Mouse (Mus musculus): Measurements from ENCODE around the gene Olfr539. TPM values are rescaled to one million over a fixed set of nuclear protein-coding genes. Genes with fewer than 3 reads are reported as not detected.
"Not testable (repeated sequence)": the region's sequence is repeated elsewhere in the genome, so short reads cannot be mapped to it uniquely, and the experiment has no call there.

Olfr539 gene
- not detected in 2 replicates for polyA plus RNA-seq (2014; fragmentation: Nextera tagmentation; extraction: Ambion mirVana)

DNA sequence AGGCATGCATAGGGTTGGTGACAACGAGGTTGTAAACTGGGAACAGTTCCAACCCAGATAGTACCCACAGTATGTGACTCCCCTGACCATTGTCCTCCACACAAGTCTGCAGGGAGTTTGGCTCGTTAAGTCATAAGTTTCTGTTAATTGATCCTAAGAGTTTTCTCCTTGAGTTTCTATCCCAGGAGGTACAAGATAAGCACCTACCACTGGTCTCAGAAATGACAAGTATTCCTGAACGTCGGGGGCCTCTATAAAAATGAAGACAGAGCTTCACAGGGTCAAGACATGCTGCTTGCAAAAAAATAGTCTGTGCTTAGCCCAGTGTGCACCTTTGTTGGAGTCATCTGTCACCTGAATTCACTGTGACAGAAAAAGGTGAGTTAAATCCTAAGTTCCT is at the start of gene Olfr539:
TSS of gene Olfr539 (plus strand) at position 301 of the 400 bp plus-strand sequence.
- Histone ChIP-seq H3K4me3 (ENCODE audit: low read depth, low read length) (no peak within 1 kb of the TSS), H3K27ac (replicated peaks; ENCODE audit: low read depth, low read length) (no peak within 1 kb of the TSS), H3K4me2 (ENCODE audit: low read depth, severe bottlenecking) (no peak within 1 kb of the TSS), H3K9me3 (ENCODE audit: control insufficient read depth, low read length) (no peaks in the 10 kb centered on the region), H3K27me3 (ENCODE audit: control insufficient read depth, insufficient read depth, low read length) (no peaks in the 10 kb centered on the region), H3K4me1 (ENCODE audit: control insufficient read depth, insufficient read depth, low read length) (no peaks in the 10 kb centered on the region), H3K36me3 (ENCODE audit: control insufficient read depth, insufficient read depth, low read length) (no peaks in the 10 kb centered on the region), H3K9ac (ENCODE audit: low read length) (no peak within 1 kb of the TSS)
- DNase-seq (ENCODE audit: low spot score) (no peak), ATAC-seq (ENCODE audit: insufficient number of reproducible peaks, low FRiP score, low TSS enrichment, low read depth) (no peak)
- WGBS: 76% methylated on average over 4 of the region's 4 CpGs

DNA sequence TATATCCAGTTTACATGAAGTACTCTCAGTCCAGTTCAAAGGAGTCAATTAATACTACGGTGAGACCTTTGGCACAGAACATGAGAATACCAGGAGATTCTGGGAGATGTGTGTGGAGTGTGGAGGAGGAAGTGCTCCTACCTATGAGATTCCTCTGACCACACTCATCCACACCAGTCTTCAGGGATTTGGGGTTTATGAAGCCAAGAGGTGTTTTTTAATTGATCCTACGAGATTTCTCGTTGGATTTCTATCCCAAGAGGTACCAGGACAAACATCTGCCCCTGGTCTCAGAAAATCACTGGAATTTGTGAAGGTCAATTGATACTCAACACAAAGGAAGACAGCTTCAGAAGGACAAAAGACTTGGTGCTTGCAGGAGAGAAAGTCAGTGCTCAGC is 31.1 kb upstream of the Olfr539 start, which contains the start of gene Olfr61:
TSS of gene Olfr61 (plus strand) at position 301 of the 400 bp plus-strand sequence.
- 84% methylated on average over 3 of the region's 3 CpGs for WGBS

DNA sequence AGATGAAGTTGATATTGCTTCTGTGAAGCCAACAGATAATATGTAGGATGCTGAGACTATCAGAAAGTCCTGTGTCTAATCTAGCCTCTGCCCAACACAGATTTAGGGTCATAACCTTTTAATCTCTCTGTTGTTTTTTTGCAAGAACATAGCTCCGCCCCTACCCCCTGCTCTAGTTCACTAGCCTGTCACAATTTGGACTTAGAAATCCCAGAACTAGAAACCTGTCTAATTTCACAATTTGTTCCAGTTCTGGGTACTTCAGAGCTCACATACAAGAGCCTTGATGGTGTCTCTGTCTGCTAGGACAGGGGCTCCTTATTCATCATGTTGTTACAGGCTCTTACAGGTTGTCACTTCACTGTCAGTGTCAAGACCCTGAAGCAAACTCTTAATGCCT is 29.2 kb upstream of the Olfr539 start:
- ATAC-seq (ENCODE audit: insufficient number of reproducible peaks, low FRiP score, low TSS enrichment, low read depth): no peak
- H3K27me3 ChIP-seq (ENCODE audit: control insufficient read depth, insufficient read depth, low read length): no peaks in the 10 kb centered on the region
- H3K9ac ChIP-seq (ENCODE audit: low read length): no peak overlapping the region
- 79% methylated on average over 1 of the region's 1 CpGs for WGBS
- no peaks in the 10 kb centered on the region for H3K36me3 ChIP-seq (ENCODE audit: control insufficient read depth, insufficient read depth, low read length)
- no peak overlapping the region for H3K4me3 ChIP-seq (ENCODE audit: low read depth, low read length)
- no peaks in the 10 kb centered on the region for H3K9me3 ChIP-seq (ENCODE audit: control insufficient read depth, low read length)
- H3K4me2 ChIP-seq (ENCODE audit: low read depth, severe bottlenecking): no peak overlapping the region
- DNase-seq (ENCODE audit: low spot score): no peak
- no peak overlapping the region for H3K27ac ChIP-seq (replicated peaks; ENCODE audit: low read depth, low read length)
- no peaks in the 10 kb centered on the region for H3K4me1 ChIP-seq (ENCODE audit: control insufficient read depth, insufficient read depth, low read length)

More for the DNA sequence above, 31.1 kb upstream of the Olfr539 start, which contains the start of gene Olfr61:
- not testable (repeated sequence) for H3K4me3 ChIP-seq (ENCODE audit: low read depth, low read length); H3K27me3 ChIP-seq (ENCODE audit: control insufficient read depth, insufficient read depth, low read length); H3K9me3 ChIP-seq (ENCODE audit: control insufficient read depth, low read length); H3K36me3 ChIP-seq (ENCODE audit: control insufficient read depth, insufficient read depth, low read length); ATAC-seq (ENCODE audit: insufficient number of reproducible peaks, low FRiP score, low TSS enrichment, low read depth); H3K9ac ChIP-seq (ENCODE audit: low read length); DNase-seq (ENCODE audit: low spot score); H3K27ac ChIP-seq (replicated peaks; ENCODE audit: low read depth, low read length); H3K4me2 ChIP-seq (ENCODE audit: low read depth, severe bottlenecking); H3K4me1 ChIP-seq (ENCODE audit: control insufficient read depth, insufficient read depth, low read length)

GRCm38 (mm10) chr7:140646152-140646551 is 13.6 kb upstream of the Olfr539 start, which contains the start of gene Olfr53:
TSS of gene Olfr53 (plus strand) at chr7:140646452.
- Histone ChIP-seq H3K27me3 (ENCODE audit: control insufficient read depth, insufficient read depth, low read length) (no peaks in the 10 kb centered on the region), H3K36me3 (ENCODE audit: control insufficient read depth, insufficient read depth, low read length) (no peaks in the 10 kb centered on the region), H3K9me3 (ENCODE audit: control insufficient read depth, low read length) (no peaks in the 10 kb centered on the region), H3K4me3 (ENCODE audit: low read depth, low read length) (no peak within 1 kb of the TSS), H3K4me2 (ENCODE audit: low read depth, severe bottlenecking) (no peak within 1 kb of the TSS), H3K27ac (replicated peaks; ENCODE audit: low read depth, low read length) (no peak within 1 kb of the TSS), H3K9ac (ENCODE audit: low read length) (no peak within 1 kb of the TSS), H3K4me1 (ENCODE audit: control insufficient read depth, insufficient read depth, low read length) (no peaks in the 10 kb centered on the region)
- DNase-seq (ENCODE audit: low spot score): no peak
- 88% methylated on average over 1 of the region's 1 CpGs for WGBS
- no peak for ATAC-seq (ENCODE audit: insufficient number of reproducible peaks, low FRiP score, low TSS enrichment, low read depth)

- DNase-seq (ENCODE audit: low spot score); ATAC-seq (ENCODE audit: insufficient number of reproducible peaks, low FRiP score, low TSS enrichment, low read depth); H3K27me3 ChIP-seq (ENCODE audit: control insufficient read depth, insufficient read depth, low read length); H3K4me1 ChIP-seq (ENCODE audit: control insufficient read depth, insufficient read depth, low read length); H3K9me3 ChIP-seq (ENCODE audit: control insufficient read depth, low read length); H3K27ac ChIP-seq (replicated peaks; ENCODE audit: low read depth, low read length); H3K9ac ChIP-seq (ENCODE audit: low read length); H3K36me3 ChIP-seq (ENCODE audit: control insufficient read depth, insufficient read depth, low read length); H3K4me2 ChIP-seq (ENCODE audit: low read depth, severe bottlenecking); H3K4me3 ChIP-seq (ENCODE audit: low read depth, low read length): not testable (repeated sequence)
- 93% methylated on average over 3 of the region's 3 CpGs for WGBS
These were observed 11.0 kb downstream of the Olfr539 start for GRCm38 (mm10) chr7:140670693-140671092.

GRCm38 (mm10) chr7:140675863-140676262 is 16.1 kb downstream of the Olfr539 start:
- ATAC-seq (ENCODE audit: insufficient number of reproducible peaks, low FRiP score, low TSS enrichment, low read depth): no peak
- H3K36me3 ChIP-seq (ENCODE audit: control insufficient read depth, insufficient read depth, low read length): no peaks in the 10 kb centered on the region
- H3K27ac ChIP-seq (replicated peaks; ENCODE audit: low read depth, low read length): no peak overlapping the region
- H3K4me2 ChIP-seq (ENCODE audit: low read depth, severe bottlenecking): no peak overlapping the region
- no peak overlapping the region for H3K9ac ChIP-seq (ENCODE audit: low read length)
- 6% methylated on average over 6 of the region's 6 CpGs for WGBS
- no peaks in the 10 kb centered on the region for H3K4me1 ChIP-seq (ENCODE audit: control insufficient read depth, insufficient read depth, low read length)
- DNase-seq (ENCODE audit: low spot score): no peak
- H3K9me3 ChIP-seq (ENCODE audit: control insufficient read depth, low read length): no peaks in the 10 kb centered on the region
- H3K4me3 ChIP-seq (ENCODE audit: low read depth, low read length): no peak overlapping the region
- no peaks in the 10 kb centered on the region for H3K27me3 ChIP-seq (ENCODE audit: control insufficient read depth, insufficient read depth, low read length)

DNA sequence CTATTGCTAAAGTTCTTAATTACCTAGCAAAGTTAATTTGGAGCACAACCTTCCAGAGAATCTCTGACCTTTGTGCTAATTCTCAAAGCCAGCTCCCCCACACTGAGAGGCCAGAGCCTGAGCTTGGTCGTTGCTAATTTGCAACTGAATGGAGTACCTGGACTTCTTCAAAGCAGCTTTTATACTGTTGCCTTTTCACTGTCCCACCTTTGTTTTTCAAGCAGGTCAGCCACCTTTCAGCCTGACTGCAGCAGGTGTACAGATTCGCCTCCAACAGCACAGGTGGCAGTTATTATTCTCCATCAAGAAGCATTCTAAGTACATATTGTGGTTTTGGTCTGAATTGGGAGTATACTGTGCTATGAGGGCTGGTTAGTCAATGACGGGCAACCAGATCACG is 19.9 kb downstream of the Olfr539 start:
- H3K4me2 ChIP-seq (ENCODE audit: low read depth, severe bottlenecking); H3K36me3 ChIP-seq (ENCODE audit: control insufficient read depth, insufficient read depth, low read length); DNase-seq (ENCODE audit: low spot score); H3K9me3 ChIP-seq (ENCODE audit: control insufficient read depth, low read length); H3K27me3 ChIP-seq (ENCODE audit: control insufficient read depth, insufficient read depth, low read length); H3K27ac ChIP-seq (replicated peaks; ENCODE audit: low read depth, low read length); H3K4me3 ChIP-seq (ENCODE audit: low read depth, low read length); H3K4me1 ChIP-seq (ENCODE audit: control insufficient read depth, insufficient read depth, low read length); H3K9ac ChIP-seq (ENCODE audit: low read length); ATAC-seq (ENCODE audit: insufficient number of reproducible peaks, low FRiP score, low TSS enrichment, low read depth): not testable (repeated sequence)
- WGBS: 69% methylated on average over 4 of the region's 4 CpGs

DNA sequence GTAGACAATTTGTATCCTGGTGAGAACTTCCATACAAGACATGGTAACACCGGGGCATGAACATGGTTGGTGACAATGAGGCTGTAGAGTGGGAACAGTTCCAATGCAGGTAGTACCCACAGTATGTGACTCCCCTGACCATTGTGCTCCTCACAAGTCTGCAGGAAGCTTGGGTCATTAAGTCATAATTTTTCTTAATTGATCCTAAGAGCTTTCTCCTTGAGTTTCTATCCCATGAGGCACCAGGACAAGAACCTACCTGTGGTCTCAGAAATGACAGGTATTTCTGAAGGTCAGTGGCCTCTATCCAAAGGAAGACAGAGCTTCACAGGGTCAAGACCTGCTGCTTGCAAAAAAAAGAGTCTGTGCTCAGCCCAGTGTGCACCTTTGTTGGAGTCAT is 21.9 kb downstream of the Olfr539 start, which contains the start of gene Olfr45:
TSS of gene Olfr45 (plus strand) at position 301 of the 400 bp plus-strand sequence.
- no peak within 1 kb of the TSS for H3K4me2 ChIP-seq (ENCODE audit: low read depth, severe bottlenecking)
- no peaks in the 10 kb centered on the region for H3K9me3 ChIP-seq (ENCODE audit: control insufficient read depth, low read length)
- no peak within 1 kb of the TSS for H3K9ac ChIP-seq (ENCODE audit: low read length)
- DNase-seq (ENCODE audit: low spot score) (no peak), ATAC-seq (ENCODE audit: insufficient number of reproducible peaks, low FRiP score, low TSS enrichment, low read depth) (no peak)
- no peaks in the 10 kb centered on the region for H3K36me3 ChIP-seq (ENCODE audit: control insufficient read depth, insufficient read depth, low read length)
- H3K4me1 ChIP-seq (ENCODE audit: control insufficient read depth, insufficient read depth, low read length): no peaks in the 10 kb centered on the region
- 97% methylated on average over 1 of the region's 1 CpGs for WGBS
- no peak within 1 kb of the TSS for H3K4me3 ChIP-seq (ENCODE audit: low read depth, low read length)
- H3K27ac ChIP-seq (replicated peaks; ENCODE audit: low read depth, low read length): no peak within 1 kb of the TSS
- no peaks in the 10 kb centered on the region for H3K27me3 ChIP-seq (ENCODE audit: control insufficient read depth, insufficient read depth, low read length)

DNA sequence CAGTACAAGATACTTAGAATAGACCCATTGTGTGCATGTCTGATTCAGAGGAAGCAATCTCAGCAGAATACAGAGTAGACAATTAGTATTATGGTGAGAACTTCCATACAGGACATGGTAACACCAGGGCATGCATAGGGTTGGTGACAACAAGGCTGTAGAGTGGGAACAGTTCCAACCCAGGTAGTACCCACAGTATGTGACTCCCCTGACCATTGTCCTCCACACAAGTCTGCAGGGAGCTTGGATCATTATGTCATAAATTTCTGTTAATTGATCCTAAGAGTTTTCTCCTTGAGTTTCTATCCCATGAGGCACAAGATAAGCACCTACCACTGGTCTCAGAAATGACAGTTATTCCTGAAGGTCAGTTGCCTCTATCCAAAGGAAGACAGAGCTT is 37.2 kb downstream of the Olfr539 start, which contains the start of gene Olfr541:
TSS of gene Olfr541 (plus strand) at position 301 of the 400 bp plus-strand sequence.
- Histone ChIP-seq H3K4me2 (ENCODE audit: low read depth, severe bottlenecking) (no peak within 1 kb of the TSS), H3K27ac (replicated peaks; ENCODE audit: low read depth, low read length) (no peak within 1 kb of the TSS), H3K36me3 (ENCODE audit: control insufficient read depth, insufficient read depth, low read length) (no peaks in the 10 kb centered on the region), H3K4me3 (ENCODE audit: low read depth, low read length) (no peak within 1 kb of the TSS), H3K27me3 (ENCODE audit: control insufficient read depth, insufficient read depth, low read length) (no peaks in the 10 kb centered on the region), H3K9me3 (ENCODE audit: control insufficient read depth, low read length) (no peaks in the 10 kb centered on the region), H3K4me1 (ENCODE audit: control insufficient read depth, insufficient read depth, low read length) (no peaks in the 10 kb centered on the region), H3K9ac (ENCODE audit: low read length) (no peak within 1 kb of the TSS)
- no peak for ATAC-seq (ENCODE audit: insufficient number of reproducible peaks, low FRiP score, low TSS enrichment, low read depth)
- DNase-seq (ENCODE audit: low spot score): no peak

Data from limb, embryonic 11.5 days (tissue).